Mouse (Mus musculus): Measurements from ENCODE around the gene Slco3a1. TPM values are rescaled to one million over a fixed set of nuclear protein-coding genes. Genes with fewer than 3 reads are reported as not detected.

Gene Slco3a1
- polyA plus RNA-seq, 1 experiment from 2014 or later: 10.4 TPM

- DNase-seq (ENCODE audit: low spot score) (no peak), ATAC-seq (ENCODE audit: low FRiP score) (no peak)
- H3K27me3 ChIP-seq (ENCODE audit: control insufficient read depth, insufficient read depth, low read length): no peaks in the 10 kb centered on the region
Measured at GRCm38 (mm10) chr7:74389570-74389969, 165.0 kb downstream of the Slco3a1 start.

GRCm38 (mm10) chr7:74386257-74386656 lies 168.3 kb downstream of the Slco3a1 start:
- no peak overlapping the region for H3K27ac ChIP-seq (ENCODE audit: low read depth, low read length)
- no peak overlapping the region for H3K4me3 ChIP-seq (ENCODE audit: low read depth, low read length)
- H3K4me1 ChIP-seq (replicated peaks; ENCODE audit: control insufficient read depth, insufficient read depth, low read length): no peaks in the 10 kb centered on the region
- ATAC-seq (ENCODE audit: low FRiP score): no peak
- 86% methylated on average over 5 of the region's 5 CpGs for WGBS
- no peaks in the 10 kb centered on the region for H3K27me3 ChIP-seq (ENCODE audit: control insufficient read depth, insufficient read depth, low read length)
- no peaks in the 10 kb centered on the region for H3K36me3 ChIP-seq (ENCODE audit: control insufficient read depth, insufficient read depth, low read length)
- H3K9ac ChIP-seq (ENCODE audit: low read depth, low read length): no peak overlapping the region
- DNase-seq (ENCODE audit: low spot score): no peak
- no peak overlapping the region for H3K4me2 ChIP-seq (replicated peaks; ENCODE audit: low read depth, low read length)
- H3K9me3 ChIP-seq (ENCODE audit: control insufficient read depth, low read length): no peaks in the 10 kb centered on the region

More at GRCm38 (mm10) chr7:74389570-74389969, 165.0 kb downstream of the Slco3a1 start:
- Histone ChIP-seq H3K9ac (ENCODE audit: low read depth, low read length) (no peak overlapping the region), H3K36me3 (ENCODE audit: control insufficient read depth, insufficient read depth, low read length) (no peaks in the 10 kb centered on the region), H3K4me3 (ENCODE audit: low read depth, low read length) (no peak overlapping the region), H3K9me3 (ENCODE audit: control insufficient read depth, low read length) (no peaks in the 10 kb centered on the region), H3K4me2 (replicated peaks; ENCODE audit: low read depth, low read length) (no peak overlapping the region), H3K27ac (ENCODE audit: low read depth, low read length) (no peak overlapping the region), H3K4me1 (replicated peaks; ENCODE audit: control insufficient read depth, insufficient read depth, low read length) (no peaks in the 10 kb centered on the region)
- WGBS: 74% methylated on average over 2 of the region's 2 CpGs

- no peak overlapping the region for H3K27ac ChIP-seq (ENCODE audit: low read depth, low read length)
- WGBS: 86% methylated on average over 3 of the region's 3 CpGs
- no peaks in the 10 kb centered on the region for H3K36me3 ChIP-seq (ENCODE audit: control insufficient read depth, insufficient read depth, low read length)
- ATAC-seq (ENCODE audit: low FRiP score) (no peak), DNase-seq (ENCODE audit: low spot score) (no peak)
- H3K9ac ChIP-seq (ENCODE audit: low read depth, low read length): no peak overlapping the region
- no peaks in the 10 kb centered on the region for H3K9me3 ChIP-seq (ENCODE audit: control insufficient read depth, low read length)
- H3K4me3 ChIP-seq (ENCODE audit: low read depth, low read length): no peak overlapping the region
- H3K4me1 ChIP-seq (replicated peaks; ENCODE audit: control insufficient read depth, insufficient read depth, low read length): no peaks in the 10 kb centered on the region
- no peaks in the 10 kb centered on the region for H3K27me3 ChIP-seq (ENCODE audit: control insufficient read depth, insufficient read depth, low read length)
- H3K4me2 ChIP-seq (replicated peaks; ENCODE audit: low read depth, low read length): no peak overlapping the region
Measured at GRCm38 (mm10) chr7:74383040-74383666, 171.4 kb downstream of the Slco3a1 start.

- H3K36me3 ChIP-seq (ENCODE audit: control insufficient read depth, insufficient read depth, low read length): no peaks in the 10 kb centered on the region
- H3K4me1 ChIP-seq (replicated peaks; ENCODE audit: control insufficient read depth, insufficient read depth, low read length): no peaks in the 10 kb centered on the region
- no peak overlapping the region for H3K4me3 ChIP-seq (ENCODE audit: low read depth, low read length)
- no peak overlapping the region for H3K9ac ChIP-seq (ENCODE audit: low read depth, low read length)
- 81% methylated on average over 3 of the region's 3 CpGs for WGBS
- H3K4me2 ChIP-seq (replicated peaks; ENCODE audit: low read depth, low read length): no peak overlapping the region
- H3K9me3 ChIP-seq (ENCODE audit: control insufficient read depth, low read length): no peaks in the 10 kb centered on the region
- ATAC-seq (ENCODE audit: low FRiP score) (no peak), DNase-seq (ENCODE audit: low spot score) (no peak)
- H3K27me3 ChIP-seq (ENCODE audit: control insufficient read depth, insufficient read depth, low read length): no peaks in the 10 kb centered on the region
- no peak overlapping the region for H3K27ac ChIP-seq (ENCODE audit: low read depth, low read length)
Measured at GRCm38 (mm10) chr7:74382286-74382685, 172.3 kb downstream of the Slco3a1 start.

GRCm38 (mm10) chr7:74381881-74382281 lies 172.7 kb downstream of the Slco3a1 start:
- H3K9ac ChIP-seq (ENCODE audit: low read depth, low read length): no peak overlapping the region
- WGBS: 79% methylated on average over 2 of the region's 2 CpGs
- H3K27me3 ChIP-seq (ENCODE audit: control insufficient read depth, insufficient read depth, low read length): no peaks in the 10 kb centered on the region
- H3K4me1 ChIP-seq (replicated peaks; ENCODE audit: control insufficient read depth, insufficient read depth, low read length): no peaks in the 10 kb centered on the region
- no peak for ATAC-seq (ENCODE audit: low FRiP score)
- H3K27ac ChIP-seq (ENCODE audit: low read depth, low read length): no peak overlapping the region
- no peak overlapping the region for H3K4me3 ChIP-seq (ENCODE audit: low read depth, low read length)
- H3K4me2 ChIP-seq (replicated peaks; ENCODE audit: low read depth, low read length): no peak overlapping the region
- H3K36me3 ChIP-seq (ENCODE audit: control insufficient read depth, insufficient read depth, low read length): no peaks in the 10 kb centered on the region
- H3K9me3 ChIP-seq (ENCODE audit: control insufficient read depth, low read length): no peaks in the 10 kb centered on the region
- DNase-seq (ENCODE audit: low spot score): no peak

- H3K4me3 ChIP-seq (ENCODE audit: low read depth, low read length): no peak overlapping the region
Measured at GRCm38 (mm10) chr7:74381051-74381450, 173.5 kb downstream of the Slco3a1 start.

GRCm38 (mm10) chr7:74377909-74378308 lies 176.7 kb downstream of the Slco3a1 start:
- ATAC-seq (ENCODE audit: low FRiP score): no peak
- no peak for DNase-seq (ENCODE audit: low spot score)
- 89% methylated on average over 10 of the region's 10 CpGs for whole genome bisulfite sequencing

More at GRCm38 (mm10) chr7:74381051-74381450, 173.5 kb downstream of the Slco3a1 start:
- ATAC-seq (ENCODE audit: low FRiP score) (no peak), DNase-seq (ENCODE audit: low spot score) (no peak)
- Histone ChIP-seq H3K9ac (ENCODE audit: low read depth, low read length) (no peak overlapping the region), H3K27me3 (ENCODE audit: control insufficient read depth, insufficient read depth, low read length) (no peaks in the 10 kb centered on the region), H3K9me3 (ENCODE audit: control insufficient read depth, low read length) (no peaks in the 10 kb centered on the region), H3K4me1 (replicated peaks; ENCODE audit: control insufficient read depth, insufficient read depth, low read length) (no peaks in the 10 kb centered on the region), H3K36me3 (ENCODE audit: control insufficient read depth, insufficient read depth, low read length) (no peaks in the 10 kb centered on the region), H3K4me2 (replicated peaks; ENCODE audit: low read depth, low read length) (no peak overlapping the region), H3K27ac (ENCODE audit: low read depth, low read length) (no peak overlapping the region)
- WGBS: 84% methylated on average over 2 of the region's 2 CpGs

GRCm38 (mm10) chr7:74376397-74377044 lies 178.1 kb downstream of the Slco3a1 start:
- DNase-seq (ENCODE audit: low spot score): no peak
- no peaks in the 10 kb centered on the region for H3K9me3 ChIP-seq (ENCODE audit: control insufficient read depth, low read length)
- no peak for ATAC-seq (ENCODE audit: low FRiP score)
- H3K4me3 ChIP-seq (ENCODE audit: low read depth, low read length): no peak overlapping the region
- H3K27me3 ChIP-seq (ENCODE audit: control insufficient read depth, insufficient read depth, low read length): no peaks in the 10 kb centered on the region
- H3K9ac ChIP-seq (ENCODE audit: low read depth, low read length): no peak overlapping the region
- H3K4me1 ChIP-seq (replicated peaks; ENCODE audit: control insufficient read depth, insufficient read depth, low read length): no peaks in the 10 kb centered on the region
- H3K4me2 ChIP-seq (replicated peaks; ENCODE audit: low read depth, low read length): no peak overlapping the region
- 81% methylated on average over 12 of the region's 12 CpGs for WGBS
- no peak overlapping the region for H3K27ac ChIP-seq (ENCODE audit: low read depth, low read length)
- H3K36me3 ChIP-seq (ENCODE audit: control insufficient read depth, insufficient read depth, low read length): no peaks in the 10 kb centered on the region

More at GRCm38 (mm10) chr7:74377909-74378308, 176.7 kb downstream of the Slco3a1 start:
- Histone ChIP-seq H3K9me3 (ENCODE audit: control insufficient read depth, low read length) (no peaks in the 10 kb centered on the region), H3K27me3 (ENCODE audit: control insufficient read depth, insufficient read depth, low read length) (no peaks in the 10 kb centered on the region), H3K9ac (ENCODE audit: low read depth, low read length) (no peak overlapping the region), H3K27ac (ENCODE audit: low read depth, low read length) (no peak overlapping the region), H3K4me2 (replicated peaks; ENCODE audit: low read depth, low read length) (no peak overlapping the region), H3K4me1 (replicated peaks; ENCODE audit: control insufficient read depth, insufficient read depth, low read length) (no peaks in the 10 kb centered on the region), H3K4me3 (ENCODE audit: low read depth, low read length) (no peak overlapping the region), H3K36me3 (ENCODE audit: control insufficient read depth, insufficient read depth, low read length) (no peaks in the 10 kb centered on the region)

Measured in hindbrain, embryonic 11.5 days (tissue).